Mouse (Mus musculus): ENCODE data around the gene Cacna1c. TPM values are rescaled to one million over a fixed set of nuclear protein-coding genes. Genes with fewer than 3 reads are reported as not detected.

Gene Cacna1c
- polyA plus RNA-seq, 1 experiment from 2014 or later, result 4.0 TPM

GRCm38 (mm10) chr6:118644866-118645265, 551.4 kb downstream of the Cacna1c start:
- Histone ChIP-seq H3K27ac (ENCODE audit: low read depth, low read length) (no peak overlapping the region), H3K36me3 (ENCODE audit: control insufficient read depth, insufficient read depth, low read length) (no peaks in the 10 kb centered on the region), H3K4me2 (replicated peaks; ENCODE audit: low read depth, low read length) (no peak overlapping the region), H3K27me3 (ENCODE audit: control insufficient read depth, insufficient read depth, low read length) (no peaks in the 10 kb centered on the region), H3K4me1 (replicated peaks; ENCODE audit: control insufficient read depth, insufficient read depth, low read length) (no peaks in the 10 kb centered on the region), H3K9ac (ENCODE audit: low read depth, low read length) (no peak overlapping the region), H3K9me3 (ENCODE audit: control insufficient read depth, low read length) (no peaks in the 10 kb centered on the region), H3K4me3 (ENCODE audit: low read depth, low read length) (no peak overlapping the region)
- no peak for DNase-seq (ENCODE audit: low spot score)
- no peak for ATAC-seq (ENCODE audit: low FRiP score)
- WGBS, result 89% methylated on average over 12 of the region's 12 CpGs

- Histone ChIP-seq H3K9me3 (ENCODE audit: control insufficient read depth, low read length) (no peaks in the 10 kb centered on the region), H3K4me2 (replicated peaks; ENCODE audit: low read depth, low read length) (no peak overlapping the region), H3K9ac (ENCODE audit: low read depth, low read length) (no peak overlapping the region), H3K4me1 (replicated peaks; ENCODE audit: control insufficient read depth, insufficient read depth, low read length) (no peaks in the 10 kb centered on the region; the same call in 1 of the 2 replicates), H3K27ac (ENCODE audit: low read depth, low read length) (no peak overlapping the region), H3K27me3 (ENCODE audit: control insufficient read depth, insufficient read depth, low read length) (no peaks in the 10 kb centered on the region), H3K36me3 (ENCODE audit: control insufficient read depth, insufficient read depth, low read length) (no peaks in the 10 kb centered on the region), H3K4me3 (ENCODE audit: low read depth, low read length) (no peak overlapping the region)
- DNase-seq (ENCODE audit: low spot score) (no peak), ATAC-seq (ENCODE audit: low FRiP score) (no peak)
- 92% methylated on average over 2 of the region's 2 CpGs for WGBS
Measured at GRCm38 (mm10) chr6:118643541-118643940, 552.7 kb downstream of the Cacna1c start.

DNA sequence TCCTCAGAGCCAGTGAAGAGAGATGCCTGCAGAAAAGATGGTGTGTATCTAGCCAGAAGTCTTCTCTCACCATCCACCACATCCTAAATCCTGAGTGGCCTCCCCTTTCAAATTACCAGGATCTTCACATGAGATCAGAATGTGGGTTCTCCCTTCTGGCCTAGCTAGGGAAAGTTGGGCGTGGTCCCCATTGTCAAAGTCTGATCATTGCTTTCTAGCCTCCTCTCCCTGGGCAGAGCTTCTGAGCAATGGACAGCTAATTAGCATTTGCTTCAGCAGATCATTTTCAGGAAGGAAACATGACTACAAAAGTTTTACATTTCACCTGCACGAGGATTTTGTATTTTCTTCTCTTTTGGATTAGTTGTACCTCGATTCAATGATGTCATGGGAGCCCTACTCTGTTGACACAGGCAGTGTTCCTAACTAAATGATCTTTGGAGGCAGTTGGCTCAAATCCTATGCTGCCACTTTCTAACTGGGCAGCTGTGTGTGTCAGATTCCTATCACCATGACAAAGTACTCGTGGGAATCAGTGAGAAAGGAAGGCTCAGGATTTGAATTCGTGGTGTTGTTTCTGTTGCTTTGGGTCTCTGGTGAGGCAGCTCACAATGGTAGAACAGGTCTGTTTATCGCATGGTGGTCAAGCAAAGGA, 554.4 kb downstream of the Cacna1c start:
- DNase-seq (ENCODE audit: low spot score) (no peak), ATAC-seq (ENCODE audit: low FRiP score) (no peak)
- Histone ChIP-seq H3K9me3 (ENCODE audit: control insufficient read depth, low read length) (no peaks in the 10 kb centered on the region), H3K27ac (ENCODE audit: low read depth, low read length) (no peak overlapping the region), H3K4me2 (replicated peaks; ENCODE audit: low read depth, low read length) (no peak overlapping the region), H3K4me3 (ENCODE audit: low read depth, low read length) (no peak overlapping the region), H3K36me3 (ENCODE audit: control insufficient read depth, insufficient read depth, low read length) (no peaks in the 10 kb centered on the region), H3K9ac (ENCODE audit: low read depth, low read length) (no peak overlapping the region), H3K27me3 (ENCODE audit: control insufficient read depth, insufficient read depth, low read length) (no peaks in the 10 kb centered on the region), H3K4me1 (replicated peaks; ENCODE audit: control insufficient read depth, insufficient read depth, low read length) (no peaks in the 10 kb centered on the region; the same call in 1 of the 2 replicates)
- 80% methylated on average over 6 of the region's 6 CpGs for WGBS

DNA sequence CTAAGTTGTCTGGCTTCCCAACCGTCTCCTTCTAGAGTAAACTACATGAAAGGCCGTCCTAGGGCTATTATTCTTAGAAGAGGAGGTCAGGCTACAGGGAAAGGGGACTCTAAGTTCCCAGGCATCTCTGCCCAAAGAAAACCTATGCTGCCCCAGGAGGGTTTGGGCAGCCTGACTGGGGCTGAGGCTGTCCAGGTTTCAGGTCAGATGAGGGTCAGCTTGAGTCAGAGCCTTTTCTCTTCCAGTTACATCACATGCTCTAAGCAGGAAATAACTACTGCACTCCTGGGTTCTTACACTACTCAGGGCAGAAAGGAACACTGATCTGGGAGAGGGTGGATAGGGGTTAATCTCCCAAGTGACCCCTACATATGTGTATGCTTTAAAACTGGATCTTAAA, 556.4 kb downstream of the Cacna1c start:
- no peak for DNase-seq (ENCODE audit: low spot score)
- WGBS, result 45% methylated on average over 2 of the region's 2 CpGs

GRCm38 (mm10) chr6:118638911-118639310, 557.3 kb downstream of the Cacna1c start:
- no peak overlapping the region for H3K9ac ChIP-seq (ENCODE audit: low read depth, low read length)
- no peaks in the 10 kb centered on the region; the same call in 1 of the 2 replicates for H3K4me1 ChIP-seq (replicated peaks; ENCODE audit: control insufficient read depth, insufficient read depth, low read length)
- no peak overlapping the region for H3K4me2 ChIP-seq (replicated peaks; ENCODE audit: low read depth, low read length)
- no peak for ATAC-seq (ENCODE audit: low FRiP score)
- WGBS, result 92% methylated on average over 2 of the region's 2 CpGs
- H3K27me3 ChIP-seq (ENCODE audit: control insufficient read depth, insufficient read depth, low read length), result no peaks in the 10 kb centered on the region
- H3K4me3 ChIP-seq (ENCODE audit: low read depth, low read length), result no peak overlapping the region
- no peak overlapping the region for H3K27ac ChIP-seq (ENCODE audit: low read depth, low read length)
- no peaks in the 10 kb centered on the region for H3K9me3 ChIP-seq (ENCODE audit: control insufficient read depth, low read length)
- DNase-seq (ENCODE audit: low spot score), result no peak
- H3K36me3 ChIP-seq (ENCODE audit: control insufficient read depth, insufficient read depth, low read length), result no peaks in the 10 kb centered on the region

More for the DNA sequence above, 556.4 kb downstream of the Cacna1c start:
- no peaks in the 10 kb centered on the region for H3K36me3 ChIP-seq (ENCODE audit: control insufficient read depth, insufficient read depth, low read length)
- H3K9me3 ChIP-seq (ENCODE audit: control insufficient read depth, low read length), result no peaks in the 10 kb centered on the region
- ATAC-seq (ENCODE audit: low FRiP score), result no peak
- H3K27ac ChIP-seq (ENCODE audit: low read depth, low read length), result no peak overlapping the region
- no peaks in the 10 kb centered on the region; the same call in 1 of the 2 replicates for H3K4me1 ChIP-seq (replicated peaks; ENCODE audit: control insufficient read depth, insufficient read depth, low read length)
- no peaks in the 10 kb centered on the region for H3K27me3 ChIP-seq (ENCODE audit: control insufficient read depth, insufficient read depth, low read length)
- H3K4me2 ChIP-seq (replicated peaks; ENCODE audit: low read depth, low read length), result no peak overlapping the region
- no peak overlapping the region for H3K9ac ChIP-seq (ENCODE audit: low read depth, low read length)
- H3K4me3 ChIP-seq (ENCODE audit: low read depth, low read length), result no peak overlapping the region

- Histone ChIP-seq H3K4me2 (replicated peaks; ENCODE audit: low read depth, low read length) (no peak overlapping the region), H3K27ac (ENCODE audit: low read depth, low read length) (no peak overlapping the region), H3K4me1 (replicated peaks; ENCODE audit: control insufficient read depth, insufficient read depth, low read length) (no peaks in the 10 kb centered on the region), H3K27me3 (ENCODE audit: control insufficient read depth, insufficient read depth, low read length) (no peaks in the 10 kb centered on the region), H3K9ac (ENCODE audit: low read depth, low read length) (no peak overlapping the region), H3K36me3 (ENCODE audit: control insufficient read depth, insufficient read depth, low read length) (no peaks in the 10 kb centered on the region), H3K4me3 (ENCODE audit: low read depth, low read length) (no peak overlapping the region), H3K9me3 (ENCODE audit: control insufficient read depth, low read length) (no peaks in the 10 kb centered on the region)
- DNase-seq (ENCODE audit: low spot score) (no peak), ATAC-seq (ENCODE audit: low FRiP score) (no peak)
- 86% methylated on average over 2 of the region's 2 CpGs for WGBS
Measured at GRCm38 (mm10) chr6:118632491-118632890, 563.7 kb downstream of the Cacna1c start.

- Histone ChIP-seq H3K4me2 (replicated peaks; ENCODE audit: low read depth, low read length) (no peak overlapping the region), H3K27me3 (ENCODE audit: control insufficient read depth, insufficient read depth, low read length) (no peaks in the 10 kb centered on the region), H3K36me3 (ENCODE audit: control insufficient read depth, insufficient read depth, low read length) (no peaks in the 10 kb centered on the region), H3K4me1 (replicated peaks; ENCODE audit: control insufficient read depth, insufficient read depth, low read length) (no peaks in the 10 kb centered on the region), H3K9me3 (ENCODE audit: control insufficient read depth, low read length) (no peaks in the 10 kb centered on the region), H3K27ac (ENCODE audit: low read depth, low read length) (no peak overlapping the region), H3K4me3 (ENCODE audit: low read depth, low read length) (no peak overlapping the region), H3K9ac (ENCODE audit: low read depth, low read length) (no peak overlapping the region)
- DNase-seq (ENCODE audit: low spot score), result no peak
- WGBS, result 90% methylated on average over 4 of the region's 4 CpGs
- ATAC-seq (ENCODE audit: low FRiP score), result no peak
Measured at GRCm38 (mm10) chr6:118630006-118630405, 566.2 kb downstream of the Cacna1c start.

GRCm38 (mm10) chr6:118626246-118626645, 570.0 kb downstream of the Cacna1c start:
- DNase-seq (ENCODE audit: low spot score) (peak; percentile 13), ATAC-seq (ENCODE audit: low FRiP score) (no peak)
- H3K36me3 ChIP-seq (ENCODE audit: control insufficient read depth, insufficient read depth, low read length), result no peaks in the 10 kb centered on the region
- H3K27me3 ChIP-seq (ENCODE audit: control insufficient read depth, insufficient read depth, low read length), result no peaks in the 10 kb centered on the region
- H3K4me1 ChIP-seq (replicated peaks; ENCODE audit: control insufficient read depth, insufficient read depth, low read length), result no peaks in the 10 kb centered on the region
- no peaks in the 10 kb centered on the region for H3K9me3 ChIP-seq (ENCODE audit: control insufficient read depth, low read length)
- WGBS, result 61% methylated on average over 4 of the region's 4 CpGs
- H3K4me2 ChIP-seq (replicated peaks; ENCODE audit: low read depth, low read length), result no peak overlapping the region
- no peak overlapping the region for H3K4me3 ChIP-seq (ENCODE audit: low read depth, low read length)
- H3K9ac ChIP-seq (ENCODE audit: low read depth, low read length), result no peak overlapping the region
- H3K27ac ChIP-seq (ENCODE audit: low read depth, low read length), result no peak overlapping the region

DNA sequence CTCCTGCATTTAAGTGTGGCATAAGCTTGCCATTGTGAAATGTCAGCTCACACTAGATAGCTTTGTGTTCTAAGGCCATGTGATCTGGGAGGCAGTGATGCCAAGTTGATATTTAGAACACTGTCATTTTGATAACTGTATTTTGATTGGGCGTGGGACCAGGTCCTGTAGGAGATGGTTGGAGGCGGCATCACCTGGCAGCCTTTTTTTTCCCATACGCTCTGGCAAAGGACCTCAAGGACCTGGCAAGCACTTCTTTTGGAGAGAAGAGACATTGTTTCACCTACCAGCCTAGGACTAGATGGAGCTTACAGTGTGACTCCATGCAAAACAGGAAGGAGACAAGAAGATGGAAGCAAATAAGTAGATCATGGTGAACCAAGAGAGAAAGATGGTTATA, 572.6 kb downstream of the Cacna1c start:
- ATAC-seq (ENCODE audit: low FRiP score) (no peak), DNase-seq (ENCODE audit: low spot score) (no peak)
- Histone ChIP-seq H3K4me1 (replicated peaks; ENCODE audit: control insufficient read depth, insufficient read depth, low read length) (no peaks in the 10 kb centered on the region), H3K4me2 (replicated peaks; ENCODE audit: low read depth, low read length) (no peak overlapping the region), H3K27me3 (ENCODE audit: control insufficient read depth, insufficient read depth, low read length) (no peaks in the 10 kb centered on the region), H3K4me3 (ENCODE audit: low read depth, low read length) (no peak overlapping the region), H3K9me3 (ENCODE audit: control insufficient read depth, low read length) (no peaks in the 10 kb centered on the region), H3K36me3 (ENCODE audit: control insufficient read depth, insufficient read depth, low read length) (no peaks in the 10 kb centered on the region), H3K9ac (ENCODE audit: low read depth, low read length) (no peak overlapping the region), H3K27ac (ENCODE audit: low read depth, low read length) (no peak overlapping the region)
- 95% methylated on average over 3 of the region's 3 CpGs for WGBS

All from hindbrain, embryonic 11.5 days (tissue).